Mouse (Mus musculus) thymus, postnatal 36 days (tissue): ENCODE measurements around the gene Lrmda.
"Not testable (repeated sequence)": the region's sequence is repeated elsewhere in the genome, so short reads cannot be mapped to it uniquely, and the experiment has no call there.

Experiments used
- DNase-seq, 2 experiments: peaks; one replicate each; pipeline ENCODE4 v3.0.0; 2022; ENCODE audit warnings: mixed read lengths in 2 of 2

Lrmda gene

GRCm38 (mm10) chr14:22745882-22746480 lies 726.5 kb downstream of the Lrmda start:
- no peak for DNase-seq

GRCm38 (mm10) chr14:22747816-22748215 lies 728.3 kb downstream of the Lrmda start:
- no peak for DNase-seq

- DNase-seq, result no peak
These were observed 730.9 kb downstream of the Lrmda start for GRCm38 (mm10) chr14:22750409-22750808.

GRCm38 (mm10) chr14:22751290-22751689 lies 731.8 kb downstream of the Lrmda start:
- DNase-seq, result no peak

GRCm38 (mm10) chr14:22754633-22755032 lies 735.1 kb downstream of the Lrmda start:
- no peak for DNase-seq

- no peak for DNase-seq
These were observed 738.0 kb downstream of the Lrmda start for GRCm38 (mm10) chr14:22757493-22757892.

- DNase-seq, result no peak
These were observed 739.7 kb downstream of the Lrmda start for GRCm38 (mm10) chr14:22759216-22759615.

GRCm38 (mm10) chr14:22759673-22760072 lies 740.2 kb downstream of the Lrmda start:
- DNase-seq, result no peak

GRCm38 (mm10) chr14:22760241-22761039 lies 740.9 kb downstream of the Lrmda start:
- DNase-seq, result no peak

GRCm38 (mm10) chr14:22781709-22782108 lies 762.2 kb downstream of the Lrmda start:
- no peak for DNase-seq

GRCm38 (mm10) chr14:22782365-22782764 lies 762.9 kb downstream of the Lrmda start:
- DNase-seq, result no peak

GRCm38 (mm10) chr14:22783211-22784161 lies 764.0 kb downstream of the Lrmda start:
- no peak for DNase-seq

GRCm38 (mm10) chr14:22800020-22800419 lies 780.5 kb downstream of the Lrmda start:
- no peak for DNase-seq

GRCm38 (mm10) chr14:22800871-22801636 lies 781.5 kb downstream of the Lrmda start:
- peak in 1 of 2 experiments; percentile 12 for DNase-seq

- DNase-seq, result not testable (repeated sequence)
These were observed 782.2 kb downstream of the Lrmda start for GRCm38 (mm10) chr14:22801714-22802113.

GRCm38 (mm10) chr14:22807324-22807723 lies 787.8 kb downstream of the Lrmda start:
- no peak for DNase-seq

- peak; percentile 9 to 11 for DNase-seq
These were observed 788.4 kb downstream of the Lrmda start for GRCm38 (mm10) chr14:22807726-22808594.

GRCm38 (mm10) chr14:22808595-22809166 lies 789.2 kb downstream of the Lrmda start:
- DNase-seq, result no peak

- no peak for DNase-seq
These were observed 789.7 kb downstream of the Lrmda start for GRCm38 (mm10) chr14:22809229-22809628.

GRCm38 (mm10) chr14:22810531-22810930 lies 791.0 kb downstream of the Lrmda start:
- DNase-seq, result no peak

- DNase-seq, result no peak
These were observed 793.3 kb downstream of the Lrmda start for GRCm38 (mm10) chr14:22812824-22813223.
